Mouse (Mus musculus): ENCODE results near the gene Med13l.

The Med13l gene

GRCm38 (mm10) chr5:118693996-118694395, 133.5 kb downstream of the Med13l start:
- DNase-seq (ENCODE audit: low spot score in 2 of 2), result no peak

- no peak for DNase-seq (ENCODE audit: low spot score in 2 of 2)
Measured at GRCm38 (mm10) chr5:118697073-118697472, 136.6 kb downstream of the Med13l start.

GRCm38 (mm10) chr5:118700978-118701377, 140.5 kb downstream of the Med13l start:
- no peak for DNase-seq (ENCODE audit: low spot score in 2 of 2)

GRCm38 (mm10) chr5:118702674-118703073, 142.2 kb downstream of the Med13l start:
- no peak for DNase-seq (ENCODE audit: low spot score in 2 of 2)

GRCm38 (mm10) chr5:118704148-118704547, 143.7 kb downstream of the Med13l start:
- DNase-seq (ENCODE audit: low spot score in 2 of 2), result no peak

GRCm38 (mm10) chr5:118704960-118705359, 144.5 kb downstream of the Med13l start:
- no peak for DNase-seq (ENCODE audit: low spot score in 2 of 2)

- DNase-seq (ENCODE audit: low spot score in 2 of 2), result no peak
Measured at GRCm38 (mm10) chr5:118706009-118706408, 145.5 kb downstream of the Med13l start.

- no peak for DNase-seq (ENCODE audit: low spot score in 2 of 2)
Measured at GRCm38 (mm10) chr5:118706414-118706813, 145.9 kb downstream of the Med13l start.

GRCm38 (mm10) chr5:118707501-118707900, 147.0 kb downstream of the Med13l start:
- no peak for DNase-seq (ENCODE audit: low spot score in 2 of 2)

GRCm38 (mm10) chr5:118708215-118708949, 147.9 kb downstream of the Med13l start:
- peak in 1 of 2 experiments; percentile 66 for DNase-seq (ENCODE audit: low spot score in 2 of 2)

GRCm38 (mm10) chr5:118709847-118710251, 149.4 kb downstream of the Med13l start:
- no peak for DNase-seq (ENCODE audit: low spot score in 2 of 2)

GRCm38 (mm10) chr5:118715518-118715917, 155.0 kb downstream of the Med13l start:
- no peak for DNase-seq (ENCODE audit: low spot score in 2 of 2)

GRCm38 (mm10) chr5:118716295-118717271, 156.1 kb downstream of the Med13l start:
- DNase-seq (ENCODE audit: low spot score in 2 of 2), result peak in 1 of 2 experiments; percentile 44

- DNase-seq (ENCODE audit: low spot score in 2 of 2), result no peak
Measured at GRCm38 (mm10) chr5:118717456-118717855, 157.0 kb downstream of the Med13l start.

- DNase-seq (ENCODE audit: low spot score in 2 of 2), result no peak
Measured at GRCm38 (mm10) chr5:118718070-118718469, 157.6 kb downstream of the Med13l start.

- DNase-seq (ENCODE audit: low spot score in 2 of 2), result no peak
Measured at GRCm38 (mm10) chr5:118721416-118721815, 160.9 kb downstream of the Med13l start.

- no peak for DNase-seq (ENCODE audit: low spot score in 2 of 2)
Measured at GRCm38 (mm10) chr5:118721848-118722247, 161.4 kb downstream of the Med13l start.

GRCm38 (mm10) chr5:118722456-118722855, 162.0 kb downstream of the Med13l start:
- DNase-seq (ENCODE audit: low spot score in 2 of 2), result no peak

- no peak for DNase-seq (ENCODE audit: low spot score in 2 of 2)
Measured at GRCm38 (mm10) chr5:118725425-118725824, 164.9 kb downstream of the Med13l start.

- peak in 1 of 2 experiments; percentile 31 for DNase-seq (ENCODE audit: low spot score in 2 of 2)
Measured at GRCm38 (mm10) chr5:118725886-118726505, 165.5 kb downstream of the Med13l start.

GRCm38 (mm10) chr5:118727336-118727735, 166.9 kb downstream of the Med13l start:
- no peak for DNase-seq (ENCODE audit: low spot score in 2 of 2)

- no peak for DNase-seq (ENCODE audit: low spot score in 2 of 2)
Measured at GRCm38 (mm10) chr5:118732221-118732620, 171.7 kb downstream of the Med13l start.

Measured in left cerebral cortex, adult 9 months (tissue).